Mouse (Mus musculus): ENCODE results near the gene Padi2. TPM values are rescaled to one million over a fixed set of nuclear protein-coding genes. Genes with fewer than 3 reads are reported as not detected.

The Padi2 gene
- polyA plus RNA-seq, 1 experiment: 6.3 TPM

DNA sequence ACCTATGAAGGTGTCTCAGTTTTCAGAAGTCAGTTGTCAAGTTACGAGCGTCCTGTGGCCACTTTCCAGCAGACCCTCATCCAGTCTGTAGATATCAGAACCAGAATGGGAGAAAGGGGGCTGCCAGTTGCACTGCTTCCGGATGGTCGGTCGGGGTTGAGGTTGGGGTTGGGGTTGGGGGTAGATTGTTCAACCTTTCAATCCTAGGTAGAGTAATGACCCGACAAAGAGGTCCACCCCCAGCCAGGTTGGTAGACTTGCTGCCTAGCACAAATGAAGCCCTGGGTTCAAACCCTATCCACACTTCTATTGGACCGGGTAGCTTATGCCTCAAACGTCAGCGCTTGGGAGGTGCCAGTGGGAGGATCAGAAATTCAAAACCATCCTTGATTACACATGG, 27.5 kb upstream of the Padi2 start:
- no peaks in the 10 kb centered on the region for H3K36me3 ChIP-seq (ENCODE audit: control insufficient read depth, insufficient read depth, low read length, poor library complexity, severe bottlenecking)
- no peak overlapping the region for H3K9ac ChIP-seq (ENCODE audit: low read depth, poor library complexity, severe bottlenecking)
- no peaks in the 10 kb centered on the region for H3K27me3 ChIP-seq (ENCODE audit: control insufficient read depth, insufficient read depth, low read length, poor library complexity, severe bottlenecking)
- H3K9me3 ChIP-seq (replicated peaks; ENCODE audit: control insufficient read depth, insufficient read depth, low read length, poor library complexity, severe bottlenecking): 0 out of 2 replicates have a peak, but pooled peaks cover 3% of the 10 kb centered on the region
- H3K4me1 ChIP-seq (ENCODE audit: control insufficient read depth, insufficient read depth, low read length): no peaks in the 10 kb centered on the region
- H3K4me3 ChIP-seq (ENCODE audit: low read depth, low read length): no peak overlapping the region
- H3K27ac ChIP-seq (ENCODE audit: insufficient read depth, low read length): no peak overlapping the region
- no peak for TF ChIP-seq POLR2A (IDR thresholded peaks at IDR 0.05; ENCODE audit: insufficient read depth, low read length)
- no peak for TF ChIP-seq CTCF (IDR thresholded peaks at IDR 0.05; ENCODE audit: low read depth, low read length)
- TF ChIP-seq EP300 (IDR thresholded peaks at IDR 0.05; ENCODE audit: insufficient read depth, low read depth, low read length): no peak

- no peak overlapping the region for H3K27ac ChIP-seq (ENCODE audit: insufficient read depth, low read length)
- TF ChIP-seq CTCF (IDR thresholded peaks at IDR 0.05; ENCODE audit: low read depth, low read length): no peak
- no peaks in the 10 kb centered on the region for H3K36me3 ChIP-seq (ENCODE audit: control insufficient read depth, insufficient read depth, low read length, poor library complexity, severe bottlenecking)
Observed at GRCm38 (mm10) chr4:140879116-140879515, 27.0 kb upstream of the Padi2 start.

GRCm38 (mm10) chr4:140879739-140880138, 26.4 kb upstream of the Padi2 start:
- Histone ChIP-seq H3K36me3 (ENCODE audit: control insufficient read depth, insufficient read depth, low read length, poor library complexity, severe bottlenecking) (no peaks in the 10 kb centered on the region), H3K4me1 (ENCODE audit: control insufficient read depth, insufficient read depth, low read length) (no peaks in the 10 kb centered on the region), H3K9me3 (replicated peaks; ENCODE audit: control insufficient read depth, insufficient read depth, low read length, poor library complexity, severe bottlenecking) (no peaks in the 10 kb centered on the region), H3K27me3 (ENCODE audit: control insufficient read depth, insufficient read depth, low read length, poor library complexity, severe bottlenecking) (no peaks in the 10 kb centered on the region), H3K9ac (ENCODE audit: low read depth, poor library complexity, severe bottlenecking) (no peak overlapping the region), H3K27ac (ENCODE audit: insufficient read depth, low read length) (no peak overlapping the region), H3K4me3 (ENCODE audit: low read depth, low read length) (no peak overlapping the region)
- TF ChIP-seq POLR2A (IDR thresholded peaks at IDR 0.05; ENCODE audit: insufficient read depth, low read length) (no peak), CTCF (IDR thresholded peaks at IDR 0.05; ENCODE audit: low read depth, low read length) (no peak), EP300 (IDR thresholded peaks at IDR 0.05; ENCODE audit: insufficient read depth, low read depth, low read length) (no peak)

More at GRCm38 (mm10) chr4:140879116-140879515, 27.0 kb upstream of the Padi2 start:
- Histone ChIP-seq H3K9ac (ENCODE audit: low read depth, poor library complexity, severe bottlenecking) (no peak overlapping the region), H3K4me1 (ENCODE audit: control insufficient read depth, insufficient read depth, low read length) (no peaks in the 10 kb centered on the region), H3K27me3 (ENCODE audit: control insufficient read depth, insufficient read depth, low read length, poor library complexity, severe bottlenecking) (no peaks in the 10 kb centered on the region), H3K4me3 (ENCODE audit: low read depth, low read length) (no peak overlapping the region), H3K9me3 (replicated peaks; ENCODE audit: control insufficient read depth, insufficient read depth, low read length, poor library complexity, severe bottlenecking) (0 out of 2 replicates have a peak, but pooled peaks cover under 1% of the 10 kb centered on the region)

GRCm38 (mm10) chr4:140880207-140880606, 25.9 kb upstream of the Padi2 start:
- Histone ChIP-seq H3K9ac (ENCODE audit: low read depth, poor library complexity, severe bottlenecking) (no peak overlapping the region), H3K4me1 (ENCODE audit: control insufficient read depth, insufficient read depth, low read length) (no peaks in the 10 kb centered on the region), H3K36me3 (ENCODE audit: control insufficient read depth, insufficient read depth, low read length, poor library complexity, severe bottlenecking) (no peaks in the 10 kb centered on the region), H3K27me3 (ENCODE audit: control insufficient read depth, insufficient read depth, low read length, poor library complexity, severe bottlenecking) (no peaks in the 10 kb centered on the region), H3K9me3 (replicated peaks; ENCODE audit: control insufficient read depth, insufficient read depth, low read length, poor library complexity, severe bottlenecking) (no peaks in the 10 kb centered on the region), H3K27ac (ENCODE audit: insufficient read depth, low read length) (no peak overlapping the region), H3K4me3 (ENCODE audit: low read depth, low read length) (no peak overlapping the region)
- TF ChIP-seq POLR2A (IDR thresholded peaks at IDR 0.05; ENCODE audit: insufficient read depth, low read length): no peak
- TF ChIP-seq CTCF (IDR thresholded peaks at IDR 0.05; ENCODE audit: low read depth, low read length): no peak
- no peak for TF ChIP-seq EP300 (IDR thresholded peaks at IDR 0.05; ENCODE audit: insufficient read depth, low read depth, low read length)

- no peaks in the 10 kb centered on the region for H3K9me3 ChIP-seq (replicated peaks; ENCODE audit: control insufficient read depth, insufficient read depth, low read length, poor library complexity, severe bottlenecking)
- H3K9ac ChIP-seq (ENCODE audit: low read depth, poor library complexity, severe bottlenecking): no peak overlapping the region
- no peaks in the 10 kb centered on the region for H3K36me3 ChIP-seq (ENCODE audit: control insufficient read depth, insufficient read depth, low read length, poor library complexity, severe bottlenecking)
- H3K27ac ChIP-seq (ENCODE audit: insufficient read depth, low read length): no peak overlapping the region
- no peak overlapping the region for H3K4me3 ChIP-seq (ENCODE audit: low read depth, low read length)
- no peaks in the 10 kb centered on the region for H3K27me3 ChIP-seq (ENCODE audit: control insufficient read depth, insufficient read depth, low read length, poor library complexity, severe bottlenecking)
- TF ChIP-seq EP300 (IDR thresholded peaks at IDR 0.05; ENCODE audit: insufficient read depth, low read depth, low read length): no peak
- no peak for TF ChIP-seq POLR2A (IDR thresholded peaks at IDR 0.05; ENCODE audit: insufficient read depth, low read length)
- TF ChIP-seq CTCF (IDR thresholded peaks at IDR 0.05; ENCODE audit: low read depth, low read length): no peak
- no peaks in the 10 kb centered on the region for H3K4me1 ChIP-seq (ENCODE audit: control insufficient read depth, insufficient read depth, low read length)
Observed at GRCm38 (mm10) chr4:140881026-140881670, 25.0 kb upstream of the Padi2 start.

DNA sequence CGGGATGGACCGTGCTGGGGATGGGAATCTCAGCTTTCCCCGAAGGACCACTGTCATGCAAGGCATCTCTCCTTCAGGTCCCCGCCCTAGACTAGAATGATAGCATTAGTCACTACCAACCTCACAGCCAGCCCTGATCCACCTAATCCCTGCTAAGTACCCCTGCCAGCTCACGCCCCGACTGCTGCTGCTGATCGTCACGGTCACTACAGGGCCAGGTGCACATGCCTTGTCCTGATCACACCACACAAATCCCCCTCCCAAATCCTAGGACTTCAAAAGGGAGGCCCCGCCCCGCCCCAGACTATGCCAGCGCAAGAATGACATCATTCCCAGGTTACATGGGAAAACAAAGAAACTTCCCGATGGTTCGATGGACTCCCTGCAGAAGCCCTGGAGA, 24.4 kb upstream of the Padi2 start:
- H3K27me3 ChIP-seq (ENCODE audit: control insufficient read depth, insufficient read depth, low read length, poor library complexity, severe bottlenecking): no peaks in the 10 kb centered on the region
- H3K9me3 ChIP-seq (replicated peaks; ENCODE audit: control insufficient read depth, insufficient read depth, low read length, poor library complexity, severe bottlenecking): no peaks in the 10 kb centered on the region
- H3K36me3 ChIP-seq (ENCODE audit: control insufficient read depth, insufficient read depth, low read length, poor library complexity, severe bottlenecking): no peaks in the 10 kb centered on the region
- no peak for TF ChIP-seq EP300 (IDR thresholded peaks at IDR 0.05; ENCODE audit: insufficient read depth, low read depth, low read length)
- TF ChIP-seq POLR2A (IDR thresholded peaks at IDR 0.05; ENCODE audit: insufficient read depth, low read length): no peak
- TF ChIP-seq CTCF (IDR thresholded peaks at IDR 0.05; ENCODE audit: low read depth, low read length): no peak
- no peaks in the 10 kb centered on the region for H3K4me1 ChIP-seq (ENCODE audit: control insufficient read depth, insufficient read depth, low read length)
- no peak overlapping the region for H3K9ac ChIP-seq (ENCODE audit: low read depth, poor library complexity, severe bottlenecking)
- no peak overlapping the region for H3K4me3 ChIP-seq (ENCODE audit: low read depth, low read length)
- H3K27ac ChIP-seq (ENCODE audit: insufficient read depth, low read length): no peak overlapping the region

All from ES-Bruce4 (cell line).